ENCODE assay signal across 11 mouse cellular contexts in the genomic region with DNA sequence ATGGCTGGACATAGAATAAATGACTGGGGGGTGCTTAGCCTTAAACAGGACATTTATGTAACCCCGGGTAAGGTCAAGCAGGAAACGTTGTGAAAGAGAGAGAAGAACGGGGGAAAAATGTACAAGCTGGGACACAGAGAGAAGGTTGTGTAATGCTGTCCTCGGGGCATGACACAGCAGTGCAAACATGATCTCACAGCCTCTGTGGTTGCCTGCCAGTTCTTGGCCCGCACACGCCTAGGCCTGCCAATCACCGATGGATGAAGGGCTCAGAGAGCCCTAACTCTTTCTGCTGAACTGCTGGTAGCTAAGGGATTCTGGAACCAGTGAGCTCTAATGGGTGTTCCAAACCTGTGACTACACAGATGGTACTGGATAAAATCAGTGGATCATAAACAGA.
DNase-seq lines count a peak whose midpoint lies in the region; ATAC-seq lines count a peak whose summit lies in the region.
"Had no signal": no experiment of that assay in that cellular context is flagged by ENCODE, and none has a peak within 500 bp of the region (broad histone marks: within the 10 kb centered on the region; RNA-seq: fewer than 3 reads in every experiment).

No protein-coding gene starts in this region.

- no peaks in the 10 kb centered on the region for H3K36me3 ChIP-seq in forebrain, embryonic 15.5 days
- H3K36me3 ChIP-seq in forebrain, embryonic 10.5 days (replicated peaks) = no peaks in the 10 kb centered on the region
- no peaks in the 10 kb centered on the region for H3K36me3 ChIP-seq in intestine, embryonic 16.5 days (ENCODE audit: control insufficient read depth, insufficient read depth, low read length)
- H3K36me3 ChIP-seq: neural tube, embryonic 13.5 days had no signal

- no peaks in the 10 kb centered on the region for H3K4me1 ChIP-seq in forebrain, embryonic 15.5 days
- H3K4me1 ChIP-seq in forebrain, embryonic 10.5 days = no peaks in the 10 kb centered on the region
- no peaks in the 10 kb centered on the region for H3K4me1 ChIP-seq in intestine, embryonic 16.5 days (ENCODE audit: control insufficient read depth, insufficient read depth, low read length)
- H3K4me1 ChIP-seq: neural tube, embryonic 13.5 days had no signal

- 73% methylated on average over 7 of the region's 7 CpGs for WGBS in forebrain, embryonic 15.5 days
- WGBS in forebrain, embryonic 10.5 days = 84% methylated on average over 7 of the region's 7 CpGs
- WGBS in intestine, embryonic 16.5 days = 80% methylated on average over 7 of the region's 7 CpGs

- H3K4me2 ChIP-seq in forebrain, embryonic 15.5 days (replicated peaks) = no peak overlapping the region
- H3K4me2 ChIP-seq in intestine, embryonic 16.5 days (ENCODE audit: low read depth, low read length) = no peak overlapping the region
- H3K4me2 ChIP-seq: neural tube, embryonic 13.5 days had no signal

- no peak overlapping the region for H3K4me3 ChIP-seq in forebrain, embryonic 15.5 days
- no peak overlapping the region for H3K4me3 ChIP-seq in forebrain, embryonic 10.5 days
- no peak overlapping the region for H3K4me3 ChIP-seq in intestine, embryonic 16.5 days (ENCODE audit: low read length)
- H3K4me3 ChIP-seq: neural tube, embryonic 13.5 days had no signal

- no peaks in the 10 kb centered on the region for H3K27me3 ChIP-seq in forebrain, embryonic 15.5 days
- H3K27me3 ChIP-seq in forebrain, embryonic 10.5 days (ENCODE audit: poor library complexity, severe bottlenecking) = no peaks in the 10 kb centered on the region
- no peaks in the 10 kb centered on the region for H3K27me3 ChIP-seq in intestine, embryonic 16.5 days (replicated peaks; ENCODE audit: control insufficient read depth, insufficient read depth, low read length)
- H3K27me3 ChIP-seq: neural tube, embryonic 13.5 days had no signal

- H3K27ac ChIP-seq in forebrain, embryonic 15.5 days (replicated peaks) = no peak overlapping the region
- no peak overlapping the region for H3K27ac ChIP-seq in forebrain, embryonic 10.5 days
- no peak overlapping the region for H3K27ac ChIP-seq in intestine, embryonic 16.5 days (ENCODE audit: low read length)
- H3K27ac ChIP-seq: neural tube, embryonic 13.5 days had no signal

- no peak for DNase-seq in forebrain, embryonic 10.5 days (ENCODE audit: extremely low spot score, low spot score)
- peak; percentile 71 to 81 for DNase-seq in adrenal gland, postnatal 36 days
- peak; percentile 47 to 54 for DNase-seq in kidney, postnatal 36 days
- DNase-seq in cerebellum, adult 18-20 months = no peak
- DNase-seq: gastrocnemius, postnatal 14 days had no signal

- ATAC-seq in forebrain, embryonic 15.5 days (replicated peaks) = peak; percentile 51; the same call in 1 of the 2 replicates
- ATAC-seq in megakaryocyte-erythroid progenitor cell, adult 5-6 weeks (replicated peaks; ENCODE audit: low FRiP score, low TSS enrichment, poor library complexity, severe bottlenecking) = peak; percentile 55; the same call in 1 of the 2 replicates
- no peak for ATAC-seq in intestine, embryonic 16.5 days
- no peak for ATAC-seq in erythroid progenitor cell, adult 5-6 weeks (replicated peaks; ENCODE audit: low FRiP score, poor library complexity, severe bottlenecking)
- ATAC-seq: CD4-positive, CD25-positive, alpha-beta regulatory T cell, adult 4 months had no signal

- H3K9ac ChIP-seq in forebrain, embryonic 15.5 days (replicated peaks) = no peak overlapping the region
- H3K9ac ChIP-seq in intestine, embryonic 16.5 days (ENCODE audit: low read depth, low read length) = no peak overlapping the region
- H3K9ac ChIP-seq: neural tube, embryonic 13.5 days had no signal

- no peaks in the 10 kb centered on the region for H3K9me3 ChIP-seq in forebrain, embryonic 15.5 days
- H3K9me3 ChIP-seq in forebrain, embryonic 10.5 days = no peaks in the 10 kb centered on the region
- H3K9me3 ChIP-seq in intestine, embryonic 16.5 days (ENCODE audit: control insufficient read depth, low read length) = no peaks in the 10 kb centered on the region
- H3K9me3 ChIP-seq: neural tube, embryonic 13.5 days had no signal

Comparison
In these comparisons a context has a peak if more than half of its experiments do, and no peak if none do; other contexts are left out.
1. ATAC-seq: peak in forebrain, embryonic 15.5 days (single experiment) and megakaryocyte-erythroid progenitor cell, adult 5-6 weeks (single experiment); none in intestine, embryonic 16.5 days (single experiment) and erythroid progenitor cell, adult 5-6 weeks (single experiment).
2. DNase-seq: peak in adrenal gland, postnatal 36 days (2 of 2) and kidney, postnatal 36 days (2 of 2); none in forebrain, embryonic 10.5 days (single experiment) and cerebellum, adult 18-20 months (0 of 2).